Mouse (Mus musculus): Measurements from ENCODE around the gene Abcg5.

- TF ChIP-seq GATA1 (IDR thresholded peaks at IDR 0.05; ENCODE audit: low read length) (no peak), TAL1 (IDR thresholded peaks at IDR 0.05; ENCODE audit: low read length) (no peak)
Observed at GRCm38 (mm10) chr17:84672376-84673369, 10.1 kb downstream of the Abcg5 start.
